Mouse (Mus musculus) spleen, adult 2 months (tissue): Measurements from ENCODE around the gene Prss21. TPM values are rescaled to one million over a fixed set of nuclear protein-coding genes. Genes with fewer than 3 reads are reported as not detected.

Experiments
- DNase-seq, 2 experiments: peaks; one replicate each; pipeline versions ENCODE4 v3.0.0 to v3.0.0-alpha.2; 2012 to 2021; ENCODE audit warnings: low spot score in 2 of 2, low read depth in 1 of 2
- H3K27ac ChIP-seq: fragments of 200-500 bp; 2 replicates; pipeline ENCODE4 v1.5.1; 2012; ENCODE audit warnings: low read length, inconsistent platforms; ENCODE audit not compliant: insufficient read depth
- H3K27me3 ChIP-seq: fragments of 200-500 bp; 2 replicates; pipeline ENCODE4 v1.6.1; 2012; ENCODE audit warnings: mild to moderate bottlenecking, moderate library complexity, low read length, inconsistent platforms; ENCODE audit not compliant: control insufficient read depth, insufficient read depth
- H3K36me3 ChIP-seq: fragments of 200-500 bp; 2 replicates; pipeline ENCODE4 v1.6.1; 2012; ENCODE audit warnings: mild to moderate bottlenecking, low read length, inconsistent platforms; ENCODE audit not compliant: control insufficient read depth, insufficient read depth
- H3K4me1 ChIP-seq: fragments of 200-500 bp; 2 replicates; pipeline ENCODE4 v1.6.1; 2011; ENCODE audit warnings: inconsistent platforms; ENCODE audit not compliant: control insufficient read depth, insufficient read depth, insufficient read length
- H3K4me3 ChIP-seq: fragments of 200-500 bp; 2 replicates; pipeline ENCODE4 v1.5.1; 2011; ENCODE audit warnings: mild to moderate bottlenecking, inconsistent platforms; ENCODE audit not compliant: insufficient read depth, insufficient read length; ENCODE audit errors: extremely low read depth
- CTCF ChIP-seq: fragments of 200-500 bp; IDR thresholded peaks from 2 replicates; pipeline ENCODE4 v1.5.1; 2011; ENCODE audit warnings: mild to moderate bottlenecking, inconsistent platforms; ENCODE audit not compliant: insufficient read depth, insufficient read length, insufficient replicate concordance; ENCODE audit errors: extremely low read depth
- POLR2A ChIP-seq: fragments of 200-500 bp; IDR thresholded peaks from 2 replicates; pipeline ENCODE4 v1.6.1; 2011; ENCODE audit warnings: low read depth, low read length, inconsistent platforms
- WGBS: fragments of 180-500 bp; shearing (Covaris S2); methylation state at CpG from one replicate; pipeline ENCODE4 v1.1.7; 2018; 5-methylcytosine and 5-hydroxymethylcytosine counted together
- polyA plus RNA-seq: library from polyadenylated mRNA; depleted of rRNA; stranded (reverse); fragments of >200 nt; gene quantifications from 2 replicates; pipeline ENCODE4 v1.2.3, GENCODE M21; 2012

The Prss21 gene
- polyA plus RNA-seq, 1 experiment = not detected

DNA sequence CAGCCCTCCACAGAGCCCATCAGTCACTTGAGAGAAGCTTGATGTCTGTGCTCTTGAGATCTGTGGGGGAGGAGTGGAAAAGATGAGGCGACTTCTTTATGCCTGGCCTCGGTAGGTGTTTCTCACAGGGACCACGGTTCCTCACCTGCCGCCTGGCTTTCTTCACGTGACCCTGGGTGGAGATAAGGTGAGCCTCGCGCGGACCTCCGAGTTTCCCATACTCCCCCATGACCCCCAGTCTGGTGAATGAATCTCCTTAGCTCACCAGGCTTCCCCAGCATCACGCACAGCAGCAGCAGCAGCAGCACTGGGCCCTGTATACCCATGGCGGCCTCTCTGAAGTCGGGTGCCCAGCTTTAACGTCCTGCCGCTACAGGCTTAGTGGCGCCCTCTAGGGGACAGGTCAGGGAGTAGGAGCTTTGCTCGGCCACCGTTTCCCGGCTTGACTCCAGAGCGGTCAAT, 24.0 kb upstream of the Prss21 start, which contains the start of the genes Prss32 and Prss41:
Gene Prss32, plus strand, starts transcription at position 44 of the 462 bp plus-strand sequence.
Gene Prss41, minus strand, starts transcription at position 361 of the 462 bp plus-strand sequence.
- peak; percentile 78; the same call in 1 of the 2 replicates for TF ChIP-seq CTCF
- TF ChIP-seq POLR2A = no peak
- peak in 1 of 2 experiments; percentile 61 for DNase-seq
- Histone ChIP-seq H3K27ac (no peak within 1 kb of the TSS), H3K27me3 (0 out of 2 replicates have a peak, but pooled peaks cover 2% of the 10 kb centered on the region), H3K4me3 (no peak within 1 kb of the TSS), H3K36me3 (no peaks in the 10 kb centered on the region), H3K4me1 (no peaks in the 10 kb centered on the region)
- 32% methylated on average over 19 of the region's 19 CpGs for WGBS

DNA sequence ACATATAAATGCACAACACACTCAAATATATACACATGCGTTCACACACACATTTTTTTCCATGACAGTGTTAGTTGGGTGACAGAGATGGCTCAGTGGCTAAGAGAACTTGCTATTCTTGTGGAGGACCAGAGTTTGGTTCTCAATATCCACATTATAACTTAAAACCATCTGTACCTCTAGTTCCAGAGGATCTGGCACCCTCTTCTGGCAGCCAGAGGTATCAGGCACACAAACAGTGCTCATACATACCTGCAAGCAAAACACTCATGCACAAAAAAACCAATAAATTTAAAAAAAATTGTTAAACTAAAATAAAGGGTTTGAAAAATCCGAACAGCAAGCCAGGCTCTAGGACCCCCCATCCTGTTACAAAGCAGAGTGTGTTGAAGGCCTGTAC, 17.8 kb upstream of the Prss21 start:
- no peaks in the 10 kb centered on the region for H3K4me1 ChIP-seq
- 83% methylated on average over 2 of the region's 2 CpGs for WGBS
- no peak for DNase-seq
- no peak overlapping the region for H3K4me3 ChIP-seq
- no peaks in the 10 kb centered on the region for H3K27me3 ChIP-seq
- no peaks in the 10 kb centered on the region for H3K36me3 ChIP-seq
- no peak overlapping the region for H3K27ac ChIP-seq
- TF ChIP-seq POLR2A = no peak
- TF ChIP-seq CTCF = no peak

DNA sequence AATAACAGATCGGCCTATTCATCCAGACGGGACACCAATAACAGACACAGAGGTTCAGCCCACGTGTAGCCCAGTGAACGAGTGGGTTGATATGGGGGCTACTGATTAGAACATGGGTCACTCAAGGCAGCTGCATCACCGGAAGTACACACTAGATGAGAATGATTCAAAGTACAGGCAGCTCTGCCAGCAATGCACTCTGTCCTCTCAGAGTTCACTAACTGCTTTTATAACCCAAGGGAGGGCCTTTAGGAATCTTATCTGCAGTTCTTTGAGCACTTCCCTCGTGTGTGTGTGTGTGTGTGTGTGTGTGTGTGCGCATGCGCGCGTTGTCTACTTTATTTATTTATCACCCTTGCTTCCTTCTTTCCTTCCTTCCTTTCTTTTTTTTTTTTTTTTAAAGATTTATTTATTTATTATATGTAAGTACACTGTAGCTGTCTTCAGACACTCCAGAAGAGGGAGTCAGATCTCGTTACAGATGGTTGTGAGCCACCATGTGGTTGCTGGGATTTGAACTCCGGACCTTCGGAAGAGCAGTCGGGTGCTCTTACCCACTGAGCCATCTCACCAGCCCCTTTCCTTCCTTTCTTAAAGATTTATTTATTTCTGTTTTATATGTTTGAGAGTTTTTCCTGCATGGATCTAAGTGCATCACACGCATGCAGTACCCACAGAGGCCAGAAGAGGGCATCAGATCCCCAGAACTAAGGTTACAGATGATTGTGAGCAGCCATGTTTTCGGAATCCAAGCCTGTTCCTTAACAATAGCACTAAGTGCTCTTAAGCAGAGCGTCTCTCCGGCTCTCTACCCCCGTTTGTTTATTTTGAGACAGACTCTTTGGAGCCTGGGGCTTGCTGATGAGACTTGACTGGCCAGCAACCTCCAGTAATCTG, 16.8 kb upstream of the Prss21 start:
- DNase-seq = peak in 1 of 2 experiments; percentile 28
- Histone ChIP-seq H3K4me3 (no peak overlapping the region), H3K4me1 (no peaks in the 10 kb centered on the region), H3K36me3 (no peaks in the 10 kb centered on the region), H3K27ac (no peak overlapping the region), H3K27me3 (no peaks in the 10 kb centered on the region)
- peak; percentile 48; the same call in 1 of the 2 replicates for TF ChIP-seq CTCF
- TF ChIP-seq POLR2A = no peak
- 58% methylated on average over 18 of the region's 19 CpGs for WGBS

DNA sequence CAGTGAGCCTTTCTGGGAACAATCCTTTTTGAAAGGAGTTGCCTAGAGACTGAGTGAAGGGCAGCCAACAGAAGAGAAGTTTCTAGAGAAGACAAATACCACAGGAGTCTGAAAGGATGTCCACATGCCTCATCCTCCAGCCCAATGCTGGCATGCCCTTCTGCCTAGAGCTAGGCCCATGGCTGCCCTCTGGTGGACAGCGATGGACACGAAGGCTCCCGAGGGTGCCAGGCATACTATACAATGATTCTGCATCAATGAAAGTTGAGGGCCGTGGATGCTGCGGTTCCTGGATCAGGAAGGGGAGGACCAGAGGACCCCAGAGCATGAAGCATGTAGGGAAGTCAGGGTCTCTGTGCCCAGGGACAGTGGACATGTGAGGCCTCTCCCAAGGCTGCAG, 14.6 kb upstream of the Prss21 start:
- Histone ChIP-seq H3K27me3 (no peaks in the 10 kb centered on the region), H3K4me3 (no peak overlapping the region), H3K4me1 (no peaks in the 10 kb centered on the region), H3K27ac (no peak overlapping the region), H3K36me3 (no peaks in the 10 kb centered on the region)
- peak in 1 of 2 experiments; percentile 46 for DNase-seq
- WGBS = 41% methylated on average over 5 of the region's 5 CpGs
- TF ChIP-seq CTCF (peak; percentile 48; the same call in 1 of the 2 replicates), POLR2A (no peak)

DNA sequence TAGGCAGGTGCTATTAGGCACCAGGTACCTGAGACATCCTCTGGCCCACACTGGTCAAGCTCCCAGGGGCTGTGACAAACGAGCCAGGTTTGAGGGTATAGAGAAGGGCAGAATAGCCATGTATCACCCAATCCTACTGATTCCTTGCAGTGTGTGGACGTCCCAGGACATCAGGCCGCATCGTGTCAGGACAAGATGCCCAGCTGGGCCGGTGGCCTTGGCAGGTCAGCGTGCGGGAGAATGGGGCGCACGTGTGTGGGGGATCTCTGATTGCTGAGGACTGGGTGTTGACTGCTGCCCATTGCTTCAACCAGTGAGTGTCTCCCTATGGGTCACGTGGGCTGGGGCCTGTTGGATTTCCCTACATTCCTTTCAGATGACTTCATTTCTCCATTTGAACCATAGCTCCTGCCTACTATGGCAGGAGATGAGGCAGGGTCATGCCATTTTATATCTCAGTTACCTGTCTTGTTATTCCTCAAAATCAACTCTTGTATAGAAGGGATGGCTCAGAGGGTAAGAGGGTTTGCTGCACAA, 13.6 kb upstream of the Prss21 start:
- DNase-seq = no peak
- no peak overlapping the region for H3K27ac ChIP-seq
- WGBS = 91% methylated on average over 10 of the region's 10 CpGs
- H3K4me3 ChIP-seq = no peak overlapping the region
- no peaks in the 10 kb centered on the region for H3K36me3 ChIP-seq
- H3K4me1 ChIP-seq = no peaks in the 10 kb centered on the region
- no peaks in the 10 kb centered on the region for H3K27me3 ChIP-seq
- no peak for TF ChIP-seq POLR2A
- no peak for TF ChIP-seq CTCF

DNA sequence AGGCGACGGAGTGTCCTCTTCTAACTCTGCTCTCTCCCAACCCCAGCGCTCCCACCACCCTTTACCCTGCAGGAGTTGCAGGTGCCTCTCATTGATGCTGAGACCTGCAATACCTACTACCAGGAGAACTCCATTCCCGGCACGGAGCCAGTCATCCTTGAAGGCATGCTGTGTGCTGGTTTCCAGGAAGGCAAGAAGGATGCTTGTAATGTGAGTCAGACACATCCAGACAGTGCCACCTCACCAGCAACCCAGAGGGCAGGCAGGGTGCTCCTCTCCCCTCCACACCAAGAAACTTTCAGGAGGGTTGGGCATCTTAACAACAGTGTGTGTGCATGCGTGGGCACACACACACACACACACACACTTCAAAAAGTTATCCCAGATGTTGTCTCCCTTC, 10.7 kb upstream of the Prss21 start:
- H3K4me1 ChIP-seq = no peaks in the 10 kb centered on the region
- H3K27me3 ChIP-seq = no peaks in the 10 kb centered on the region
- DNase-seq = no peak
- no peak overlapping the region for H3K27ac ChIP-seq
- H3K36me3 ChIP-seq = no peaks in the 10 kb centered on the region
- 92% methylated on average over 6 of the region's 6 CpGs for WGBS
- TF ChIP-seq CTCF = no peak
- TF ChIP-seq POLR2A = no peak
- no peak overlapping the region for H3K4me3 ChIP-seq
